Mouse (Mus musculus) T-helper 2 cell (primary cell): ENCODE measurements around the gene Vmn2r23.
"Not testable (repeated sequence)": the region's sequence is repeated elsewhere in the genome, so short reads cannot be mapped to it uniquely, and the experiment has no call there.

Experiments
- in situ Hi-C: fragments of 300-600 bp; cut with MboI, MseI; formaldehyde crosslinking; loops from one replicate; pipeline ENCODE4 v1.15.1; 2025; ENCODE audit warnings: high pct_unique_total_duplicates

Gene Vmn2r23

DNA sequence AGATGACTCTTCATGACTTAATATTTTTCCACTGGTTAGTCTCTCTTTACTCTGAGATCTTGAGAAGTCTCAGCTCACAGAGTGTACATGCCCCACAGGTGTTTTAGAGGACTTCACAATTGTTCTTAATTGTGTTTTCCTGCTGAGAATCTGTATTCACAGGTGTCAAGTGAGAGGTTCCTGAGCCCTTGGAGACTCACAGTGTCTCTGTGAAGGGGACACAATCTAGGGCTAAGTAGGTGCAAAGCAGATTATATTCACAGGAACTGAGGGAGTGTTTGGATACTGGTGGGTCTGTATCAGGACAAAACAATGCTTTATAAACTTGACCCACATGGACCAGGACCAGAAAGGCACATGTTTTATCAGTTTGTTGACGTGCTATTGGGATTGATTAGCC is at the start of gene Vmn2r23:
Gene Vmn2r23, plus strand, starts transcription at position 301 of the 400 bp plus-strand sequence.
- in situ Hi-C loops: no loop called here

DNA sequence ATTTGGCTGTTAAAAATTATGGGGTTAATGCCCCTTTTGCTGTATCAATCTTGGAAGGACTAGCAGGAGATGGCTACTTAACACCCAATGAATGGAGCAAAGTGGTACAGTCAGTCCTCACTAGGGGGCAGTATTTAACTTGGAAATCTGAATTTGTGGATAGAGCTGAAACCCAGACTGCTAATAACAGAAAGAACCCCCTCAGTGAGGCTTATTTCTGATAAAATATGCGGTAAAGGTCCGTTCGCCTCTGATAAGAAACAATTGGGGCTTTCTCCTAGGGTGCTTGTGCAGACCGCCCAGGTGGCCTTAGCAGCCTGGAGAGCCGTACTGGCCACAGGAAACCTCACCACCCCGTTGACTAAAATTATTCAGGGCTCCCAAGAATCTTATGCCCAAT is 45.4 kb upstream of the Vmn2r23 start:
- in situ Hi-C loops: no loop called here

DNA sequence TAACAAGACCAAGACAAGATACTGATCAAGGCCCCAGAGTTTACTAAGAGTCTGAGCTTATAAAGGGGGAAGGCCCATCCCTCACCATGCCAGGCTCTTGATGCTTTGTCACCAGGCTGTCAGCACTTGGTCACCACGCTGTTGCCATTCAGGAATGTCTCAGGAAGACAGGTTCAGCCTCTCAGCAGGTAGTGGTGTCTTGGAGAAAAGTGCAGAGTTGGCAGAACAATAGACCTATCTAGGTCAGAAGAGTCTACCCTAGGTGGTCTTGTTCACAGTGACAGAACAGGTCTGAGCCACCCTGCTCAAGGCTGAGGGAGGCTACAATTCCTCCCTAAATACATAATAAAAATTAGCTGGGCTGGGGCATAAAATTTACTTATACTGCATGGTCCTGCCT is 5.8 kb upstream of the Vmn2r23 start:
- in situ Hi-C loops: not testable (repeated sequence)

GRCm38 (mm10) chr6:123697213-123697612 is 5.3 kb upstream of the Vmn2r23 start:
- in situ Hi-C loops: no loop called here

DNA sequence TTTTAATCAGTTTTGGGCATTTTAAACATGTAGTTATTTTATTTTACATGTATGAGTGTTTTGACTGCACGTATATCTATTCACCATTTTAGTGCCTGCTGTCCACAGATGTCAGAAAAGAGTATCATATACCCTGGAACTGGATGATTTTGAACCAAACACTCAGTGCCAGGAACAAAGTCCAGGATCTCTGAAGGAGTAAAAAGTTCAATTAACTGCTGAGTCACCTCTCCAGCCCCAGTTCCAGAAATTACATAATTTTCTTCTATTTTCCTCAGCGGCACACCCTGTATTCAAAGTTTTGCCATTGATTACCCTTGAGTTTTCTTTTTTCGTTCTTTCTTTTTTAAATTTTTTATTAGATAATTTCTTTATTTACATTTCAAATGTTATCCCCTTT is 67.6 kb downstream of the Vmn2r23 start:
- in situ Hi-C loops: no loop called here

- in situ Hi-C loops: no loop called here
Measured at GRCm38 (mm10) chr6:123778579-123778978, 76.1 kb downstream of the Vmn2r23 start, which contains the start of gene Vmn2r24. TSS of gene Vmn2r24 (plus strand) at chr6:123778879.

DNA sequence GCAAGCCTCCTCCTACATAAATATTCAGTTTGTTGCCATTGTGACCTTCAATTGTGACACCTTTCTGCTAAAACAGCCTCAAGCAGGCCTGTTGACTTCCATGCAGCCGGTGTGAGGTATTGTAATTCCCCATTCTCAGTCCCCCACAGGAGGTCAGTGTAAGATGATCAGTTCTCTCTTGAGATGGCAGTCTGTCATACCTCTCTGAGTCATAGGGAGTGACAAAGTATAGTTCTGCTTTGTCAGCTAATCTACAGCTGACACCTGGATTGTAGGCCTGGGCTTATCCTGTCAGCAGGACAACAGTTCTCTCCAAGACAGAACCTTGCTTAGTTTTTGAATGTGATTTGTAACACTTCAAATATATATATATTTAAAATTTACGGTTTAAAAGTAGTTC is 82.4 kb downstream of the Vmn2r23 start:
- in situ Hi-C loops: no loop called here

DNA sequence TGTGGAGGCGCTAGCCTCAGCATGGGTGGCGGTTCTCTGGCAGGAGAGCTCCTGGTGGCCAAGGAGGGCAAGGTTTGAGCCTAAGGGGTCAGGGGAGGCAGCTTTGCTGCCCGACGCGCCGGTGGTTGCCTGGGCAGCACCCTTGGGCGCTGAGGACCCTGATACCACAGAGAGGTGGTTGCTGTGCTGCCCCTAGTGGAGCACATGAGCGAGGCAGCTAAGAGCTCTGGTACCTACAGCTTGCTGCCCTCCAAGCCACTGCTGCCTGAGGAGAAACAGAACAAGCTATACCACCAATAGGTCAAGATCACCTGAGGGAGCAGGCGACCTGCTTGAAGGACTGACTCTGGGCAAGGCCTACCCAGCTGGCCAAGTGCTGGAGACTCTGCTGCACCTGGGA is 91.3 kb downstream of the Vmn2r23 start:
- in situ Hi-C loops: no loop called here
